Mouse (Mus musculus) brain, adult 2 months (tissue): ENCODE measurements around the gene Fastk.
A peak's percentile ranks its signal among the peaks of the same experiment; 100 is the strongest.

Experiments
- DNase-seq: peaks from one replicate; pipeline ENCODE4 v3.0.0; 2011; ENCODE audit warnings: low read depth, low spot score

Fastk gene

DNA sequence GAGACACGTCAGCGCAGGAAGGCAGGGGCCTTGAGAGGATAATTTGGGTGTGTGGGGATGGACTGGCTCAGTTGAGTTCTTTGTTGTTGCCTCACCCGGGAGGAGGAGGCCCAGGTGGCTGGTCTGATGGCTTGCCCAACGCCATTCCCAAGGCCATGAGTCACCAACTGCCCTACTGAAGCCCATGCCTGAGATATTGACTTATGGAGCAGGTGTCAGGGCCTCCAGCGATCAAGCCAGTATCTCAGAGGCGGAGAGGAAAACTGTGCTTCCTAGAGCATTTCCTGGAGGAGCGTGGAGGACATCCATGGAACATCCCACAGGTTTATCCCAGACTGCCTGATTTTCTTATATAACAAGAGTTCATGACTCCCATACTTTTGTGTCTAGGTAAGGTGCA lies 52.4 kb downstream of the Fastk start:
- no peak for DNase-seq

- no peak for DNase-seq
These were observed 53.2 kb downstream of the Fastk start, which contains the start of gene Atg9b for GRCm38 (mm10) chr5:24391864-24392263. Gene Atg9b (minus strand): TSS chr5:24392143.

- DNase-seq, result no peak
These were observed 55.4 kb downstream of the Fastk start for GRCm38 (mm10) chr5:24389658-24390020.

- DNase-seq, result peak; percentile 39
These were observed 56.0 kb downstream of the Fastk start for GRCm38 (mm10) chr5:24389011-24389657.
